Mouse (Mus musculus): ENCODE results near the gene Clic5. TPM values are rescaled to one million over a fixed set of nuclear protein-coding genes. Genes with fewer than 3 reads are reported as not detected.

Gene Clic5
- total and polyA plus RNA-seq, 2 experiments = 0.15 to 0.37 TPM

- no peak for TF ChIP-seq CTCF (IDR thresholded peaks at IDR 0.05; ENCODE audit: low read depth, low read length)
- no peak for TF ChIP-seq POLR2A (IDR thresholded peaks at IDR 0.05; ENCODE audit: extremely low read depth, insufficient read depth, low read length)
- 43% methylated on average over 5 of the region's 5 CpGs for WGBS
- H3K79me2 ChIP-seq (ENCODE audit: control insufficient read depth, insufficient read depth, low read length) = no peaks in the 10 kb centered on the region
Observed at GRCm38 (mm10) chr17:44153871-44154270, 34.5 kb upstream of the Clic5 start.

GRCm38 (mm10) chr17:44155204-44155603 is 33.2 kb upstream of the Clic5 start:
- TF ChIP-seq CTCF (IDR thresholded peaks at IDR 0.05; ENCODE audit: low read depth, low read length) = no peak
- TF ChIP-seq POLR2A (IDR thresholded peaks at IDR 0.05; ENCODE audit: extremely low read depth, insufficient read depth, low read length) = no peak
- H3K4me1 ChIP-seq (ENCODE audit: control insufficient read depth, insufficient read depth, low read length) = no peaks in the 10 kb centered on the region
- H3K27ac ChIP-seq (replicated peaks; ENCODE audit: insufficient read depth, low read depth, low read length) = no peak overlapping the region
- H3K9ac ChIP-seq (ENCODE audit: low read depth, low read length) = no peak overlapping the region
- H3K4me3 ChIP-seq (ENCODE audit: insufficient read depth, low read depth, low read length) = no peak overlapping the region
- no peaks in the 10 kb centered on the region for H3K27me3 ChIP-seq (ENCODE audit: control insufficient read depth, insufficient read depth, low read length)
- no peaks in the 10 kb centered on the region for H3K36me3 ChIP-seq (ENCODE audit: control insufficient read depth, insufficient read depth, low read length)
- no peaks in the 10 kb centered on the region for H3K79me2 ChIP-seq (ENCODE audit: control insufficient read depth, insufficient read depth, low read length)
- no peak for DNase-seq (ENCODE audit: extremely low read depth, low read depth, low spot score)
- WGBS = 87% methylated on average over 2 of the region's 2 CpGs

More at GRCm38 (mm10) chr17:44153871-44154270, 34.5 kb upstream of the Clic5 start:
- no peaks in the 10 kb centered on the region for H3K36me3 ChIP-seq (ENCODE audit: control insufficient read depth, insufficient read depth, low read length)
- no peak overlapping the region for H3K4me3 ChIP-seq (ENCODE audit: insufficient read depth, low read depth, low read length)
- H3K9ac ChIP-seq (ENCODE audit: low read depth, low read length) = no peak overlapping the region
- no peak for DNase-seq (ENCODE audit: extremely low read depth, low read depth, low spot score)
- no peak overlapping the region for H3K27ac ChIP-seq (replicated peaks; ENCODE audit: insufficient read depth, low read depth, low read length)
- H3K4me1 ChIP-seq (ENCODE audit: control insufficient read depth, insufficient read depth, low read length) = no peaks in the 10 kb centered on the region
- H3K27me3 ChIP-seq (ENCODE audit: control insufficient read depth, insufficient read depth, low read length) = no peaks in the 10 kb centered on the region

DNA sequence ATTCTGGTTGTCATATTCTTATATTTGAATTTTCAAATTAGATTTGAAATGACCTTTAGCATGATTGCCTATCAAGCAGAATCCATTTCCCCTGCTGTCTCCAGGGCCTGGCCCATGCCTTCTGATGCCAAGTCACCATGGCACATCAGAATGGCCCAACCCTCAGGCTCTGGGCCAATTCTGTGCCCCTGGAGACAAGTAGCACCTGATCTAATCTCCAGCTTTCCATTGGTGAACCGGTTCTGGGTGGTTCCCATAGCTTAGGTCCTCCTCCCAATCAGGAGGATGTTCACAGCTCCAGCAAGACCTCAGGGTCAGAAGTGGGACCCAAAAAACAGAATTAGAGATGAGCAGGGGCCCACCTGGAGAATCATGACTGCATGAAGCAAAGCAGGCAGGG is 30.2 kb upstream of the Clic5 start:
- TF ChIP-seq CTCF (IDR thresholded peaks at IDR 0.05; ENCODE audit: low read depth, low read length) (no peak), POLR2A (IDR thresholded peaks at IDR 0.05; ENCODE audit: extremely low read depth, insufficient read depth, low read length) (no peak)
- Histone ChIP-seq H3K27ac (replicated peaks; ENCODE audit: insufficient read depth, low read depth, low read length) (no peak overlapping the region), H3K4me3 (ENCODE audit: insufficient read depth, low read depth, low read length) (no peak overlapping the region), H3K9ac (ENCODE audit: low read depth, low read length) (no peak overlapping the region), H3K79me2 (ENCODE audit: control insufficient read depth, insufficient read depth, low read length) (no peaks in the 10 kb centered on the region), H3K4me1 (ENCODE audit: control insufficient read depth, insufficient read depth, low read length) (no peaks in the 10 kb centered on the region), H3K36me3 (ENCODE audit: control insufficient read depth, insufficient read depth, low read length) (no peaks in the 10 kb centered on the region), H3K27me3 (ENCODE audit: control insufficient read depth, insufficient read depth, low read length) (no peaks in the 10 kb centered on the region)
- DNase-seq (ENCODE audit: extremely low read depth, low read depth, low spot score) = no peak
- WGBS = 63% methylated on average over 1 of the region's 1 CpGs

DNA sequence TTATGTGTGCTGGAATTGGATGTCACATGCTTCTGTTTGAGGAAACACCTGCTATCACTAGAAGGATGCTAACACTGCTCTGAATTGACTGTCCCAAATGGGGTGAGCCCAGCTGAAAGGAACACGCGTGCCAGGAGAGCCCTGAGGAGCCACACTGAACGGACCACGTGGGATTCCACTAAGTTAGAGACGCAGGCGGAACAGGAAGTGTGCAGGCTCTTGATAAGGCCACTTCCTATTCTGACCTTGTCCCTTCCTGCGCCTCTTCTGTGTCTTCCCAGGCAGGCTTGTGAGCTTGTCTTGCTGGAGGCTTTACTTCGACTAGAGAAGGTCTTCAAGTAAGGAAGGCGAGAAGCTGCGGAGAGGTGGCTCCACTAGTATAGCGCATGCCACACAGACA is 27.9 kb upstream of the Clic5 start:
- Histone ChIP-seq H3K27me3 (ENCODE audit: control insufficient read depth, insufficient read depth, low read length) (no peaks in the 10 kb centered on the region), H3K27ac (replicated peaks; ENCODE audit: insufficient read depth, low read depth, low read length) (no peak overlapping the region), H3K36me3 (ENCODE audit: control insufficient read depth, insufficient read depth, low read length) (no peaks in the 10 kb centered on the region), H3K9ac (ENCODE audit: low read depth, low read length) (no peak overlapping the region), H3K4me1 (ENCODE audit: control insufficient read depth, insufficient read depth, low read length) (no peaks in the 10 kb centered on the region), H3K4me3 (ENCODE audit: insufficient read depth, low read depth, low read length) (no peak overlapping the region), H3K79me2 (ENCODE audit: control insufficient read depth, insufficient read depth, low read length) (no peaks in the 10 kb centered on the region)
- no peak for DNase-seq (ENCODE audit: extremely low read depth, low read depth, low spot score)
- 85% methylated on average over 11 of the region's 11 CpGs for WGBS
- TF ChIP-seq CTCF (IDR thresholded peaks at IDR 0.05; ENCODE audit: low read depth, low read length) (no peak), POLR2A (IDR thresholded peaks at IDR 0.05; ENCODE audit: extremely low read depth, insufficient read depth, low read length) (no peak)

DNA sequence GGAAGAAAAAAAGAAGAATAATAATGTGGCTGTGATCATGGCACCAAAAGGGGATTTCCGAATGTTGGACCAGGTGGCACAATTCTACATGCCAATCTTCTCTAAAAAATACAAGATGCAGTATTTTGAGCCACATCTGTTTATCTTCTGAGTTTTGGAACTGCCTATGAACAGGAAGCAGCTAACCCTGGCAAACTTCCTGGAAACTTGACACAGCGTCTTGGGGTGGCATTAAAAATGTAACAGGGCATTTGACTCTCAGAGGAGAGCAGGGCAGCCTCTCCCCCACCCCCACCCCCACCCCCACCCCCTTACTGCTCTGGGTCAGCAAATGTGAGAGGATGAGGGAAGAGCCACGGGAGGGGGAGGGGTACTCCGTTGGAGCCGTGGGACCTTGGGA is 25.9 kb upstream of the Clic5 start:
- no peaks in the 10 kb centered on the region for H3K4me1 ChIP-seq (ENCODE audit: control insufficient read depth, insufficient read depth, low read length)
- no peak for DNase-seq (ENCODE audit: extremely low read depth, low read depth, low spot score)
- WGBS = 36% methylated on average over 5 of the region's 5 CpGs

DNA sequence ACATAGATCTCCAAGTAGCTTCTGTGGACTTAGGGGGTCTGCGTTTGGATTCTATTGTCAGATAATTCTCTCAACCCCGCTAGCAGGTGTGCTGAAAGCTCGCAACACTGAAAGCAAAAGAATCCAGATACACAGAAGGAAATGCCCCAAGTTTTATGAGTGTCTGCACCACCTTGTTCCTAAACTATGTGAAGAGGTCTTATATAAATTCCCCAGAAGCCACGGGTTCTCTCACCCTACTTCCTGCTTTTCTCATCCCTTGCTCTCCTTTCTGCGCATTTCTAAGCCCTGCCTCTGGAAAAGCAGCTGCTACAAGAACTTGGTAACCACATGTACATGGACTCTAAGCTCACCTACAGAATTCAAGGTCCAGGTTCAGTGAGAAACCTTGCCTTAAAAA is 25.4 kb upstream of the Clic5 start:
- WGBS = 76% methylated on average over 5 of the region's 5 CpGs

More for the DNA sequence above, 25.9 kb upstream of the Clic5 start:
- H3K27ac ChIP-seq (replicated peaks; ENCODE audit: insufficient read depth, low read depth, low read length) = no peak overlapping the region
- no peak overlapping the region for H3K4me3 ChIP-seq (ENCODE audit: insufficient read depth, low read depth, low read length)
- TF ChIP-seq CTCF (IDR thresholded peaks at IDR 0.05; ENCODE audit: low read depth, low read length) (no peak), POLR2A (IDR thresholded peaks at IDR 0.05; ENCODE audit: extremely low read depth, insufficient read depth, low read length) (no peak)
- H3K27me3 ChIP-seq (ENCODE audit: control insufficient read depth, insufficient read depth, low read length) = no peaks in the 10 kb centered on the region
- no peaks in the 10 kb centered on the region for H3K36me3 ChIP-seq (ENCODE audit: control insufficient read depth, insufficient read depth, low read length)
- H3K79me2 ChIP-seq (ENCODE audit: control insufficient read depth, insufficient read depth, low read length) = no peaks in the 10 kb centered on the region
- no peak overlapping the region for H3K9ac ChIP-seq (ENCODE audit: low read depth, low read length)

More for the DNA sequence above, 25.4 kb upstream of the Clic5 start:
- H3K4me3 ChIP-seq (ENCODE audit: insufficient read depth, low read depth, low read length) = no peak overlapping the region
- no peak overlapping the region for H3K27ac ChIP-seq (replicated peaks; ENCODE audit: insufficient read depth, low read depth, low read length)
- H3K79me2 ChIP-seq (ENCODE audit: control insufficient read depth, insufficient read depth, low read length) = no peaks in the 10 kb centered on the region
- H3K4me1 ChIP-seq (ENCODE audit: control insufficient read depth, insufficient read depth, low read length) = no peaks in the 10 kb centered on the region
- H3K27me3 ChIP-seq (ENCODE audit: control insufficient read depth, insufficient read depth, low read length) = no peaks in the 10 kb centered on the region
- H3K9ac ChIP-seq (ENCODE audit: low read depth, low read length) = no peak overlapping the region
- no peak for DNase-seq (ENCODE audit: extremely low read depth, low read depth, low spot score)
- TF ChIP-seq CTCF (IDR thresholded peaks at IDR 0.05; ENCODE audit: low read depth, low read length) (no peak), POLR2A (IDR thresholded peaks at IDR 0.05; ENCODE audit: extremely low read depth, insufficient read depth, low read length) (no peak)
- H3K36me3 ChIP-seq (ENCODE audit: control insufficient read depth, insufficient read depth, low read length) = no peaks in the 10 kb centered on the region
